Mouse (Mus musculus) lung, adult 18-20 months (tissue): ENCODE data around the gene Fhit.
"Not testable (repeated sequence)": the region's sequence is repeated elsewhere in the genome, so short reads cannot be mapped to it uniquely, and the experiment has no call there.

Experiments used
- DNase-seq, 2 experiments: peaks; one replicate each; pipeline ENCODE4 v3.0.0; 2022; ENCODE audit warnings: mixed read lengths in 2 of 2

The Fhit gene

DNA sequence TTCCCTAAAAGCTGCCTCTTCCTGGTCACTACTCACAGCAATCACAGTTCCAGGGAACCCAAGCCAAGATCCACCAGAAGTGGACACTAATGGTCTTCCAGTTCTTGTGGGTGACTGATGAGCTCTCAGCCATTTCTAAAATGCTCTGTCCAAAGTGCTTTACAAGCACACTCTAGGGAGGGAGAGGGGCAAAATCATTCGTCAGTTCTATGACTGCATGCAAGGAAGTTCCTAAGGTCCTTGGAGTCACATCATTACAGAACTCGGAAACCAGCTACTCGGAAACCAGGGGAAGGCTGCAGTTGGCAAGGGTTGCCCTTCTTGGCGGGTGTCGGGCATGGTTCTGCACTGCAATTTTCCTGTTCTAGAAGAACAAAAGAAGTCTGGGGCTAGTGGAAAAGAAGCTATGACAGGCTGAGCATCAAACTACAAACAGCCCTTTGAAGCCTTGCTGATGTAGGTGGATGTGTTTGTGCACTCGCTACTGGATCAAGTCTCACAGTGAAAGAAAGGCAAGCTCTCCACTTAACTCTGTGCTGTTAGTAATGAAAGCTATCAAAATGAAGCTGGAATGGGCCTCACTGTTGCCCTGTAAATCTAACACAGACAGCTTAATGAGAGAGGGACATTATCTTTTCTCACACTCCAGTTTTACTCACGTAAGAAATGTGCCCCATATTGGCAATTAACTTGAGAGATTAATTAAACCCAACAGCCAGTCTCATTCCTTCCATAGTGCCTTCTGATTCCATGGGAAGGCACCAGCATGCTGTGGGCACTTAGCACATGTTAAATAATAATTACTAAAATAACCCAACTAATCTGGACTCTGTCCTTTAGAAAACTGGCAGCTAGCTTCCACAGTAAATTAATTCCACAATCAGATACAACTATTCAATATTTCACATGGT is 243.7 kb downstream of the Fhit start:
- no peak for DNase-seq

DNA sequence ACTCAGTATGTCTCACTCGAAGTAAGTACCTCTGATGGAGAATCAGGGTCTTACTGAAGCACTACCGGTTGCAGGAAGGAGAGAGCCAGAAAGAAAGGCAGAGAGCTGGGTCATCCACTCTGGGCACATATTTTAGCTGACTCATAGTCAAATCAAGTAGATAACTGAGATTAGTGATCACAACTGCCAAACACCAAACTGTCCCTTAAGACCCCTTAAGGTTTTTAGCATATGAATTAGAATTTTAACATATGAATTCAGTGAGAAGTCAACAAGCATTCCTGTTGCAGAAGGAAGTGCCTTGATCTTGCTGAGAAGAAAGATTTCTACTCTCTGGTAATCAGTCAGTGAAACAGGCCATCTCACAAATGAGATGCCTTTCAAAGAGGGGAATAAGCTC is 253.8 kb downstream of the Fhit start:
- no peak for DNase-seq

DNA sequence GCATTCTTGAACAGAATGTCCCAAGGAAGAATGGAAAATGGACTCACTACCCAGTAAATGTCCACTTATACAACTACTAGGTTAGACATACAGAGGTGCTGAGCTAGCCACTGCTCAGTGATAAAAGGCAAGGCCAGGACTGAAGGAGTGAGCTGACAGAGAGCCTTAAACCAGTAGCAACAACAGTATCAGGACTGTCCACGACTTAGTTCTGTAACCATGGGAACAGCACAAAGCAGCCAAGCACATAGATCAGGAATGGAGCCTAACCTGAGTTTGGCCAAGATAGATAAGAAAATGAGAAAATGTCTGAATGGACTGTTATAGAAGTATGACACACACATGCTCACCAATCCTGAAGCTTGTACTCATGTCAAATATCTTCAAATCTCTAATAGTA is 279.1 kb downstream of the Fhit start:
- DNase-seq, result no peak

DNA sequence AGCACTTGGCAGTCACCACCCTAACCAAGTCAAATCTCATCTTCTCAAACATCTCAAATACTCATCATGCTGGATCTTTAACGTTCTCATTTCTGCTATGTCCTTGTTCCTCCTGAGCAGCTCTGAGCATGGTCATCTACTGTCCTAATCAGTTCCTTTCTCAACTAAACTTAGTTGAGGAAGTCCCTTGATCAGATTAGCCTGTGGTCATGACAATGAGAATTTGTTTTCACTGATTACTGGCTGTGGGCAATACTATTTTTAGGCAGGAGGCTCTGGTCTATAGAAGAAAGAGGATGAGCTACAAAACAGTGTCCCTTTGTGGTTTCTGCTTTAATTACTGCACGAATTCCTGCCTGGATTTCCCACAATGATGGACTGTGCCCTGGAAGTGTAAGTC is 281.1 kb downstream of the Fhit start:
- no peak for DNase-seq

DNA sequence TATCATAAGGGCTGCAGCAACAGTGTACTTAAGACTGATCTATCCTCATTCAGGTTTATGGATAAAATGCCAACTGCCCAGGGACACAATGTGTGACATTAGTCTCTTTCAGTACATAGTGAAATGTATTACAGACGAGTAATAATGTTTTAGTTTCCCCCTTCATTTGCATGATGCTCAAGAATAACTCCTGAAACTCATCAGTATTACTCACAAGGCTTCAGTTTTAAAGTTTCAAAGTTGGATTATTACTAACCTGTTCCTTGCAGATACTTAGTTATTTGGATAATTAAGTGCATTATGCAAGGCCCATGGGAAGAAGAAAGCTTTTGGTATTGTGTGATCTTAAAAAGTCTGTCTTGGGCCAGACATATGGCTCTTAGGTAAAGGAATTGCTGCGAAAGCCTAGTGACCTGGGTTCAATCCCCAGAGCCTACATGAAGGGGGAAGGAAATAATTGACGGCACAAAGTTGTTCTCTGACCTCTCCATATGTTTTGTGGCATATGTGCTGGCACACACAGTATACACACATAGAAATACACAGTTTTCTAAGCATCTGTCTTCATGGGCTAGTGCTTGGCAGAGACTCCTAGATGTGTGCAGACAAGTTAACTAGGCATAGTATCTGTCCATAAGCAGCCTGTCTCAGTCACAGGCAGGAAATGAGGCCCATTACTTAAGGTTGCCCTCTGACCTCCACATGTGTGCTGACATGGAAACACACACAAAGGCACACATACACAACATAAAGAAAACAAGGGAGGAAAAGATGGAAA is 287.1 kb downstream of the Fhit start:
- DNase-seq, result no peak

DNA sequence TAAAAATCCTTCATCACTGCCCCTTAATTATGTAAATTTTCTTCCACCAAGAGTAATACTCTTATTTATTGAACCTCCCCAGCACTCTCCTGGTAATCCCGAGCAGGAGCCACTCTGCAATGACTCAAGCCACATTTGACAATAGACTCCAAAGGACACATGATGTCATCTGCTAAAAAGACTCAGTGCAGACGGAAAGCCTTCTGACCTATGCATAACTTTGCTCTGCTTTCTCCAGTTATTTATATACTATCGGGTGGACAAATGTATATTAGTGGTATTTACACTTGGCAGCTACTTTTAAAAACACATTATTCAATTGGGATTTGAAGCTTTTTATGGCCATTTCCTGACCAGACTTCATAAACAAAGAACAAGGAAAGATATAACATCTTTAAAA is 304.2 kb downstream of the Fhit start:
- DNase-seq, result no peak

DNA sequence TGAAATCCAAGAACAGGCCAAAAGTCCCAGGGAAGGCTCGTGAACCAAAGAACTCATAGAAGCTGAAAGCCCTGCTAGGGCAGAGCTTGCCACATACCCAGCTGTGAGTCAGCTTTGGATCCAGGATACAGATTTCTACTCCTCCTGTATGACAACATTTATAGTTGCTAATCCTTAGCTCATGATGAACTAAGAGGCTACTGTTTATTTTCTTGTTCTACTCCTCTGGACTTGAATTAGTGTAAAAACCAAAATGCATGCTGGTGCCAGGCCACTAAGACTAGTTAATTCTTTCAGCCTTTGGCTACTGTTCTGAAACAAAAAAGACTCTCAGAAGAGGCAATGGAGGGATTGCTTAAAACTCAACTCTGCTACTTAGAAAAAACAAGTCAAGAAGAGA is 309.9 kb downstream of the Fhit start:
- DNase-seq, result no peak

DNA sequence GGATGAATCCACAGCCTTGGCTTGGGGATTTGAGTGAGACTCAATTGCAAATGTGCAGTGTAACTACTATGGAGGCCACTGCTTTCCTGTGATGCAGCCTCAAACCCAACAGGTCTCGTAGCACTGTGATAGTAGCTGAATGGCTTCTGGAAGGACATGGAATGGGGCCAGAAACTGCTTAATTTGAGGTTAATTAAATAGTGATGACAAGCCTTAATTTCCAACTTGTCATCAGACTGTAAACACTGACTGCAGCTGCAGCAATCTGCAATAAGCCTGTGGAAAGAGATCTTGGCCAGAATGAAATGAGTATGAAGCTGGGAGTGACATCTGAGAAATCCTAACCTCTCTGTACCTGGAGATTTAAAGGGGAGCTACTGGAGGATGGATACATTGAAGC is 325.8 kb downstream of the Fhit start:
- no peak for DNase-seq

DNA sequence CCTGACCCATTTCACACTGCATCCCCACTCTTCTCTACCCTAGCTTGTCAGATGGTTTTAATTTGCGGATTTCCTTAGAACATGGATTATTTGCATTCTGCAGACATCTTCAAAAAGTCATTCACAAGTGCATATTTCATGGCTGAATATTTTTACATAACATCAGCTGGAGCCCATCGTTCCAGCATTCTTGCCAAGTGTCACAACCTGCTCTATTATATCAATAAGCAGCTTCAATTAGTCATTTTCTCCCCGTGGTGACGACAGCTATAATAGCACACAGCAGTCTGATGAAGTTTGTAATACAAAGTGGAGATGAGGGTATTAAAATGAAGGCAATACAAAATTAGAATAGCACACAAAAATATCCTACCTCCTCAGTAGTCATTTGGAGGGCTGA is 337.0 kb downstream of the Fhit start:
- no peak for DNase-seq

DNA sequence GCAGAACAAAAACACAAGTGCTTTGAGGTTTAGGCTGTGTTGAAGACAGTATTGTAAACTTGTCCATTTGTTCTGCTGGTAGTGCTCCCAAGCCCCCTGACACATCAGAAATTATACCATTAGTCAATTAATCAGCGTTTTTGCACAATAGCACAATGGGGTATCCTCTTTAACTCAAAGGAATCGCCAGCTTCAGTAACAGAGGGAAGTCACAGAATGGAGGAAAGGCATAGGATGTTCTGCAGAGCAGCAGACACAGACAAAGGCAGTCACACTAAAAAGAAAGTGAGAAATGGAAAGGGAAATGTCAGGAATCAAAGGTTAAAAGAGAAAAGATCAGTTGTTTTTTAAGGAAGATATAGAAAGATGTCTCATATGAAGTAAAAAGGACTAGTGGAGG is 348.3 kb downstream of the Fhit start:
- DNase-seq, result no peak

DNA sequence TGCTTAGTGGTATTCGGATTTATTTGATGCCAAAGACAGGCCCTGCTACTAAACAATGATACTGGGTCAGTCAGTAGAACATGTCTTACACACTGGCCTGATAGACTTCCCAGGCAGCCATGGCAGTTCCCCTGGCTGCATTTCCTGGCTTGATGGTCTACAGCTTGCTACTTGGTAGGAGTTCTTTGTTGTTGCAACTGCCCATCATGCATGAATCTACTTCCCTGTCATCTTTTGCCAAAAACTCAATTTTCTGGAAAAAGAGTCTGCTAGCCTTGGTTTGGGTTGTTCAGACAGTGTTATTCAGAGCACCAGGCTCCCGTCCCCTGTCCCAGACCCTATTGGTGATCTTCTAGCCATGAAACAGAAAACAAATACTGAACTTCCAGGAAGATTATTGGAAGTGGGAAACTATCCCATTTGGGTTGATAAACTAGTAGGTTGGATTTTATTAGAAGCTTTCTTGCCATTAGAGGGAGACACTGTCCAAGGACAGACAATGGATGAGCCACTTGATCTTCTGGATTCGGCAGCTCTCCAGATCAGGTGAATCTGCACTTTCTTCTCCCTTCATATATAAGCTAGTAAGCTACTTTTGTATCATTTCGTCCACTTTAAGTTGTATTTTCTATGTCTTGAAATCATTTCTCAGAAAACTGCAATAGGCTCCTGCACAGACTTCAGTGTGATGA is 363.2 kb downstream of the Fhit start:
- no peak for DNase-seq

DNA sequence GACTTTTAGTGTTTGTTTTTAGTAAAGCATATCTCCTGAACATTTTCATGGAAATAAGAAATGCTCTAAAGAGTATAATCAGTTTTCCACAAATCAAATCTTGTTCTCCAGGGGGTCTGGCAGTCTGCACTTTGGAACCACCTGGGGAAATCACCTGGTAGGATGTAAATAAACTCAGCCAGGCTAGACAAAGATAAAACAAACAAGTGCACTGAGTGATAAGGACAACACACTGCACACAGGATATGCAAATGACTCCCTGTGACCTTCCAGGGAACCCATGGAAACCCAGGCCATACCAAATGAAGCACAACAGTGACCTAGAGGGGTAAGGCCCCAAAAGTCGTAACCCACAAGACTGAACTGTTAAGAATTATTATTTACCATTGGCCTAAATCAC is 364.2 kb downstream of the Fhit start:
- no peak for DNase-seq

DNA sequence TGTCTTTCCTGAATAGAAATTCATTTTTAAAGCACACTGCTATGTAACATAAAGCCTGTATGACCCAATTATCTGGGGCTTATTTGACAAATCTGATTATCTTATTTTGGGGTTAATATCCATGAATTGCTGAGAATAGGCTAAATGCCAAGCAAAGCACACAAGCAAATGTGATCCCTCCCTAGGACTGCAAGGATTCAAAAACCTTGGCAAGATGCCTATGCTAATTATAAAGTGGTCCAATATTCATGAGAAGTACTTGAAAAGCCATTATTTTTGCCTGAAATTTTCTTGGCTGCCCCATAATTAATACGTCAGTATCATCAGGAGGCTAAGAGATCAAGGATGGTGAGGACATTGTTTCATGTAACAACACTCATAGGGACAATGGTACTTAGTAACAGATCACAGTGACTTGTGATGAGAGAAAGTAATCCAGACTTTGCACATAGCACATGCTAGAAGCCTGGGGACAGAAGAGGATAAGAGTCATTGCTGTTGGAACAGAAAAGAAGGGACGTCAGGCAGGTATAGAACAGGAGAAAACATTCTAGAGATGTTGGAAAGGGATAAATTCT is 366.2 kb downstream of the Fhit start:
- no peak for DNase-seq

DNA sequence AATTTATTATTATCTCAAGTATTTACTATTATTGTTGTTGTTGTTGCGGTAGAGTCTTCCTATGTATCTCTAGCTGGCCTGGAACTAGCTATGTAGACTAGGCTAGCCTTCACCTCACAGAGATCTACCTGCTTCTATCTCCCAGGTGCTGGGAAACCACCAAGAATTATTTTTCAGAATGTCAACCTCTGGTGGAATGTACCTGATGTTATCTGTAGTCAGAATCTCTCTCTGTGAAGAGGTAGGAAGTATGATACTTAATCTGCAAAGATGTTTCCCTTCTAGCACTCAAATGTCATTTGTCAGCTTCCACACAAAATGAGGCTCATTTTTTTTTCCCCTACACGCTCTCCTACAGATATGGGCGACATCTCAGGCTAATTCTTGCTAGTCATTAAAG is 377.9 kb downstream of the Fhit start:
- DNase-seq, result no peak

DNA sequence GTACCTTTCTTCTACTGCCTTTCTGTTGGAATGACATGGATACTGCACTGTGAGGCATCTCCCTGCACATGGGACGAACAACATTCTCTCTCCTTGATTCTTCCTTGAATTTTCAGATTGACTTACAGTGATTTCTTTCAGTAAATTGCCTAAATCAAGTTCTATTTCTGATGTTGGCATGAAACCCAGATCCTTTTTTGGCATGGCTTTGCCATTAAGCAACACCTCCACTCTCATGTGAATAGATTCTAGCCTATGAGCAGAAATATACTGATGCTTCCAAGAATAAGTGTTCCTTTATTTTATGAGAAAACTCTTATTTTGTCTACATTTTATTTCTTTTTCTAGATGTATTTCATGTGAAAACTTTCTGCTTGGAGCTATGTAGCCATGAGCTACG is 383.1 kb downstream of the Fhit start:
- no peak for DNase-seq

DNA sequence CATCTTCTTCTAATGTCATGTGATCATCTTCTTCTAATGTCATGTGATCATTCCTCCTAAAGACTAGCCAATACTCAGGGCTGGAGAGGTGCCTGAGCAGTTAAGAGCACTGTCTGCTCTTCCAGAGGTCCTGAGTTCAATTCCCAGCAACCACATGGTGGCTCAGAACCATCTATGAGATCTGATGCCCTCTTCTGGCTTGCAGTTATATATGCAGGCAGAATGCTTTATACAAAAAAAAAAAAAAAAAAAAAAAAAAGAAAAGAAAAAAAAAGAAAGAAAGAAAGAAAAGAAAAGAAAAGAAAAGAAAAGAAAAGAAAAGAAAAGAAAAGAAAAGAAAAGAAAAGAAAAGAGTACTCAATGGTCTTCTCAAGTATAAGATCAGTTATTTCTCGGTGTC is 407.0 kb downstream of the Fhit start:
- DNase-seq, result not testable (repeated sequence)

DNA sequence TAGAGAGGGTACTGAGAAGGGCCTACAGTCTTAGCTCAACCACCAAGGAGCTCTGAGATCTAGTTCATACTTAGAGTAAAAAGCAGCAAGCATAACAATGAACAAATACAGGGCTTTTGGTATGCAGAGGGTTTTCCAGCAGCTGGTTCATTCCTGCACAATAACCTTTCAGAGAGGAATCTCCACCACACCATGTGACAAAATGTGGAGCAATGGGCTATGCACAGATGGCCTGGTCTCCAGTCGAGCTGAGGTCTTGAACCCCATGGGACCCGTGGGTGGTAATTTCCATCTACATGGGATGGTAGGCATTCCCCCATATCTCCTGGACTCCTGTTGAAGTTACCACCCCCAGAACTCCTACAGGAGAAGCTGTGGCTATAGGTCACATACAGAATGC is 423.8 kb downstream of the Fhit start:
- DNase-seq, result no peak

DNA sequence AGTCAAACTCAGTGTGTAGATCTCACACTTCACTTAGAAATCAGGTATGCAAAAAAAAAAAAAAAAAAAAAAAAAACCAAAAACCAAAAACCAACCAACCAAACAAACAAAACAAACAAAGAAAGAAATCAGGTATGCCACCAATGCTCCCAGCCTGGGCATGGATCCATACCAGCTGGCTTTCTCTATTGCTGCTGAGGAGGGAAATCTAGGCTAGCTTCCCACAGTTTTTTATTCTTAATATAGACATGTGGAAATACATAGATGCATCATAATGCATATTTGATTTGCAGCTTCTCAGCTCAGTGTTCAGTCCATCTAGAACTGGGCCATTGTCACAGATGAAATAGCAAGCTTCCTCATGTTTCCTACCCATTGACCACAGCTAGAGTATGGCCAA is 439.3 kb downstream of the Fhit start:
- no peak for DNase-seq

DNA sequence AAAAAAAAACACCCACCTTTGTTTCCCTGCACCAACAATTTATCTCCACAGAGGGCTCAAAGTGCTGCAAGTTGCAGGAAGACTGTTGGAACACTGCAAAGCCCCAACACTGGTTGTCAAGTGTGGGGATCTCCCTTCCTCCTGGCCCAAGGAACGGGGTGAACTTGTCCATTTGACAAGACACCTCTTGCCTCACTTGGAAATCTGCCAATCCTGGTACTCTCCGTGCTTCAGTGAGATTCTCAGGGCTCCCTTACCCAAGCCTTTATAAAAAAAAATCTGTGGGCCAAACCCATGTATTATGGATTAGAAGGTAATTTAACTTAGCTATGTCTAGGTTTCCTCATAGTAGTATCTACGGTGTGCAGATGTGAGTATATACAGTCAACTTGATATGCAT is 448.9 kb downstream of the Fhit start:
- no peak for DNase-seq

DNA sequence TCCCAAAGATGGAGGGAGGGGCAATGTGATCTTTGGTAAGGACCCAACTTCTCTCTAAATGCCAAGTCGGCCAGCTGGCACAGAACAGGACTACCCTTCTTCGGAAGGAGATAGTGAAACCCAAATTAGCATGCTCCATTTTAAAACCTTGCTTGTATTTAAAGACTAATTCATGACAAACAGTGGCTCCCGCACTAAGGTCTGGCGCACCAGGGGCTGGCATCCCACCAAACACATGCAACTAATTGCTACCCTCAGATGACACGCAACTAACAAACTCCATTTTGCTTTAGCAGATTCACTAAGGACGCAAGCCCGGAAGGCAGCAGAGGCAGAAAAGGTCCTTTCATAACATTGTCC is 449.3 kb downstream of the Fhit start:
- DNase-seq, result no peak

DNA sequence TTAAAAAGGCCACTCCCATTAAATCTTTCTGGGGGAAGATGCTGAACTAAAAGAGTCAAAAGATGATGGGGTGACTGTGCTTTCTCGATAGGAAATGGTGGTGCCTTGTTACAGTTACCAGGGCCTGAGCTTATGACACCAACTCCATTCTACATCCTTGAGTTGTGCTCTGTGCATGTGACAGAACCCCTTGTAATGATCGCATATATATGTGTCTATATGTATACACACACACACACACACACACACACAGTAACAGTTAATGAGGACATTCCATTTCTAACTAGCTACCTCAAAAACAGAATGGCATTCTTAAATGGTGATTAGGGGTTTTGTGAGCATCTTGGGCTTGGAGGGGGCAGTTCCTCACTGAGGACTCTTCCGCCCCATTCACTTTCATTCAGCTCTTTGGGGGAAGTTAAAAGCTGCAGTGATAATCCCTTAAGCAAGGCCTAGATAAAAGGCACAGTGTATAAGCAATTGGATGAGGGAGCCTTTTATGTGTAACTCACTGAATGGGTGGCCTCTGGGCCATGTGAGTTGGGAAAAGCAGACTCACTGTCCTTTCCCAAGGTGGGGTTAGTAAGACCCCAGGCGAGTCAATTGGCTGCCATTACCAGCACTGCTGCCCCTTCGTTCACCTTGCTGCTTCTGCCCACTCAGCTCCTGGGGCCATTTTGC is 449.9 kb downstream of the Fhit start:
- DNase-seq, result no peak

DNA sequence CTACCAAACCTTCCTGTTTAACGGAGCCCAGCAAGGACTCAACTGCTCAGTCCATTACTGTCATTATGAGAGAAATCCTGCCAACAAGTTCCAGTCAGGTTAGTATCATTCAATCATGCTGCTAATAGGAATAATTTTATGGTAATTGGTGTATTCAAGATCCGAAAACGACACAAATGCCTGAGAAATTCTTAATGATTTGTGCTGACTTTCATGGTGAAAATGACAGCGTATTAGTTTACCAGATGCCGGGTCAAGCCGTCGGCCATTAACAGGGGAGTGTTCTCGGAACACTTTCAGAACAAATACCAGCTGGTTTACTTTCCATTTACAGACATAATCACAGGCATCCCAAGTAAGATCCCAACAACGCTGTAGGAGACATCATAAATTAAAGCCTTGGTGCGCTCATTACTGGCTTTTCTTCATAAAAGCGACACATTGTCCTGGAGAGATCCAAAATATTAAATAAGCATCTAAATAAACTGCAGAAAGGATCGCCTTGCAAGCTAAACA is 451.0 kb downstream of the Fhit start:
- DNase-seq, result no peak

DNA sequence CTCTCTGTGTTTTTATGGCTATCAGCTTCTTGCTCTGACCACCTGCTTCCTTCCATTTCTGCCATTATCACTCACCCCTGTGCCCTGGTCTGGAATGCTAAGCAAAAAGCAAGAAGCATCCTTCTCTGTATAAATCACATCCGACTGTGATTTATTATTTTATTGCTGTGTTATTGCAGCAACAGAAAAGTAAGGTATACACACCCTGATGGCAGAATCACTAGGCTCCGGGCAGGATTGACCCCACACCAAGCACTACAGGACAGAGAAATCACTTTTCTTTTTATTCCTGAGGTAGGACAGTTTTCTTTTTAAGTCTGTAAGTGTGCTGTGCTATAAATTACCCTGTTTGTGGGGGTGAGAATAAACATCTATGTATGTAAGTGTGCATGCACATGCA is 460.1 kb downstream of the Fhit start:
- no peak for DNase-seq
